ENCODE assay signal across 8 mouse cellular contexts in genomic region chrX:169319945-169320667, GRCm38 (mm10). TPM values are rescaled to one million over a fixed set of nuclear protein-coding genes. Genes with fewer than 3 reads are reported as not detected.
A peak's percentile ranks its signal among the peaks of the same experiment; 100 is the strongest.
DNase-seq lines count a peak whose midpoint lies in the region; ATAC-seq and TF ChIP-seq lines count a peak whose summit lies in the region.

Gene Hccs, minus strand, starts transcription at chrX:169320372.

- H3K9me3 ChIP-seq in hindbrain, embryonic 10.5 days: peaks cover 2% of the 10 kb centered on the region; the same call in 1 of the 2 replicates
- H3K9me3 ChIP-seq in lung, postnatal 0 days (ENCODE audit: low read length): no peaks in the 10 kb centered on the region

- peak; percentile 99 for ATAC-seq in frontal cortex, adult (ENCODE audit: low TSS enrichment)
- ATAC-seq in lung, postnatal 0 days: peak; percentile 100

- H3K27ac ChIP-seq in hindbrain, embryonic 10.5 days: peak within 1 kb of the TSS; percentile 88
- peak within 1 kb of the TSS; percentile 86 for H3K27ac ChIP-seq in lung, postnatal 0 days (ENCODE audit: low read length)

- peaks cover 10% of the 10 kb centered on the region for H3K36me3 ChIP-seq in hindbrain, embryonic 10.5 days
- no peaks in the 10 kb centered on the region for H3K36me3 ChIP-seq in lung, postnatal 0 days (ENCODE audit: insufficient read depth, low read length)

- no peak for TF ChIP-seq CTCF in lung, postnatal 0 days (IDR thresholded peaks at IDR 0.05)

- peak within 1 kb of the TSS; percentile 59 for H3K4me2 ChIP-seq in lung, postnatal 0 days (replicated peaks; ENCODE audit: low read depth, low read length)

- H3K9ac ChIP-seq in lung, postnatal 0 days (replicated peaks; ENCODE audit: low read depth): peak within 1 kb of the TSS; percentile 60

- 21% methylated on average over 97 of the region's 97 CpGs for WGBS in hindbrain, embryonic 10.5 days
- 21% methylated on average over 66 of the region's 97 CpGs for WGBS in lung, postnatal 0 days

- TF ChIP-seq EP300 in lung, postnatal 0 days (IDR thresholded peaks at IDR 0.05): no peak

- H3K4me1 ChIP-seq in hindbrain, embryonic 10.5 days (replicated peaks): 0 out of 2 replicates have a peak, but pooled peaks cover 8% of the 10 kb centered on the region
- no peaks in the 10 kb centered on the region for H3K4me1 ChIP-seq in lung, postnatal 0 days (ENCODE audit: insufficient read depth, low read depth, low read length)

- peak; percentile 91 for DNase-seq in MN1 (ENCODE audit: low spot score)
- peak; percentile 83 for DNase-seq in cerebellum, adult 9-10 months
- DNase-seq in hindbrain, embryonic 10.5 days (ENCODE audit: low spot score): peak; percentile 88
- DNase-seq in layer of hippocampus, adult 9-11 months: peak; percentile 90
- DNase-seq in lung, postnatal 0 days (ENCODE audit: low spot score): peak; percentile 97
- peak; percentile 65 for DNase-seq in ovary, postnatal 14 days (ENCODE audit: low spot score)
- DNase-seq in thymus, postnatal 14 days: peak; percentile 90

- H3K27me3 ChIP-seq in hindbrain, embryonic 10.5 days (ENCODE audit: insufficient read depth, poor library complexity, severe bottlenecking): peaks cover 18% of the 10 kb centered on the region
- H3K27me3 ChIP-seq in lung, postnatal 0 days (replicated peaks; ENCODE audit: insufficient read depth, low read length): no peaks in the 10 kb centered on the region

- peak within 1 kb of the TSS; percentile 61 for H3K4me3 ChIP-seq in hindbrain, embryonic 10.5 days
- H3K4me3 ChIP-seq in lung, postnatal 0 days (ENCODE audit: low read depth, low read length): peak within 1 kb of the TSS; percentile 54

RNA-seq across cellular contexts. Expression of gene Hccs, which starts in this region (rescaled TPM):
- 38.6 and 38.8 TPM in 2 replicates for polyA plus RNA-seq in hindbrain, embryonic 10.5 days (2016; fragmentation: Nextera tagmentation; extraction: Ambion mirVana)
- 18.8 and 18.9 TPM in 2 replicates for polyA plus RNA-seq in lung, postnatal 0 days (2015; fragmentation: Nextera tagmentation; extraction: Ambion mirVana)

Comparison
In these comparisons a context has a peak if more than half of its experiments do, and no peak if none do; other contexts are left out.
1. Peak in every context shown above with its lines: DNase-seq, ATAC-seq, H3K4me3 ChIP-seq and H3K27ac ChIP-seq.